Mouse (Mus musculus) liver, embryonic 11.5 days (tissue): Measurements from ENCODE around the gene Mtch1. TPM values are rescaled to one million over a fixed set of nuclear protein-coding genes. Genes with fewer than 3 reads are reported as not detected.

Experiments used
- ATAC-seq: fragments of 200-750 bp; cut with Nextera tagmentation; replicated peaks from 2 replicates; pipeline ENCODE4 v1.8.0; 2017; ENCODE audit warnings: moderate number of reproducible peaks, mild to moderate bottlenecking, moderate TSS enrichment, moderate library complexity; ENCODE audit not compliant: low FRiP score
- DNase-seq: peaks from one replicate; pipeline ENCODE4 v3.0.0-alpha.2; 2017; ENCODE audit warnings: low spot score
- H3K27ac ChIP-seq: fragments of 300-500 bp; sonication (generic); 2 replicates; pipeline ENCODE4 v1.5.1; 2014; ENCODE audit warnings: mild to moderate bottlenecking, low read depth, low read length, control low read depth
- H3K27me3 ChIP-seq: fragments of 300-500 bp; sonication (generic); replicated peaks from 2 replicates; pipeline ENCODE4 v1.6.1; 2014; ENCODE audit warnings: low read length, mixed read lengths; ENCODE audit not compliant: control insufficient read depth, insufficient read depth
- H3K36me3 ChIP-seq: fragments of 300-500 bp; sonication (generic); 2 replicates; pipeline ENCODE4 v1.6.1; 2014; ENCODE audit warnings: mild to moderate bottlenecking, low read length, moderate library complexity, mixed read lengths; ENCODE audit not compliant: control insufficient read depth, insufficient read depth
- H3K4me1 ChIP-seq: fragments of 300-500 bp; sonication (generic); replicated peaks from 2 replicates; pipeline ENCODE4 v1.6.1; 2014; ENCODE audit warnings: low read length, mixed read lengths; ENCODE audit not compliant: control insufficient read depth, insufficient read depth
- H3K4me2 ChIP-seq: fragments of 300-500 bp; sonication (generic); 2 replicates; pipeline ENCODE4 v1.6.1; 2014; ENCODE audit warnings: mild to moderate bottlenecking, control low read depth, moderate library complexity
- H3K4me3 ChIP-seq: fragments of 300-500 bp; sonication (generic); 2 replicates; pipeline ENCODE4 v1.5.1; 2014; ENCODE audit warnings: low read depth, low read length, control low read depth
- H3K9ac ChIP-seq: fragments of 300-500 bp; sonication (generic); 2 replicates; pipeline ENCODE4 v1.6.1; 2014; ENCODE audit warnings: low read depth, low read length, control low read depth
- H3K9me3 ChIP-seq: fragments of 300-500 bp; sonication (generic); 2 replicates; pipeline ENCODE4 v1.6.1; 2016; ENCODE audit warnings: low read length, inconsistent platforms, mixed read lengths; ENCODE audit not compliant: control insufficient read depth
- WGBS: fragments of 180-500 bp; shearing (Covaris S2); extraction: QIAGEN DNeasy Blood & Tissue Kit; methylation state at CpG from one replicate; pipeline ENCODE4 v1.1.7; 2014; 5-methylcytosine and 5-hydroxymethylcytosine counted together
- polyA plus RNA-seq: library from polyadenylated mRNA; unstranded; fragments of >200 nt; fragmentation: Nextera tagmentation; extraction: Ambion mirVana; gene quantifications from 2 replicates; pipeline ENCODE4 v1.2.1, GENCODE M21; 2014

The Mtch1 gene
- polyA plus RNA-seq, 1 experiment from 2014 or later: 149 TPM

DNA sequence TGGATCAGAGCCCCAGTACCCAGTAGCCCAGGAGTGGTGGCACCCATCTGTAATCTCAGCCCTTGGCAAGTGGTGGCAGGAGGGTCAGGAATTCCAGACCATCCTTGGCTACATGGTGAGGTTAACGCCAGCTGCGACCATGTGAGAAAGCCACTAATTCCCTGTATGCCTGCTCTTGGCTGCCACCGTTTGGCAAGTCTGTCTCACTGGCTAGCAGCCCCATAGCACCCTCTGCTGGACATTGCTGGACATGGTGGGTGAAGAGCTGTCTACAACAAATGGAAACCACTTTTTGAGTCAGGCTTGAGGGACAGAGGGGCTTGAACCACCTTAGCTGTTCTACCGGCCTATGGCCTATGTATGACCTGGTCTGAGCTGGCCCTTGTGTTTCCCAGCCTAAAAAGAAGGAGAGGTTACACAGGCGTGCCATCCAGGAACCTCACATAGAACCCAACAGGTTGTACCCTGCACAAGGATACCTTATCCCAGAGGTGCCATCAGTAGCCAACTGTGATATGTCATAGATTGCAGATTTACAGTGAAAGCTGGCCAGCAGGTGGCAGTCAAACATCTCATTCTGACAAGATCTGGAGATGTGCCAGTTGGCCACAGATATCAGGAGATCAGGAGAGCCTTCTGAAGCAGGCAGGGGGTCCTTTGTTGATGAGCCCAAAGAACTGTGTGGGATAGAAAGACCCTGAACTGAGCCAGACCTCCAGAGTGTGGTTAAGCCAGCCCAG, 23.4 kb upstream of the Mtch1 start:
- no peak overlapping the region for H3K27ac ChIP-seq
- H3K9ac ChIP-seq: no peak overlapping the region
- no peak overlapping the region for H3K4me3 ChIP-seq
- H3K9me3 ChIP-seq: no peaks in the 10 kb centered on the region
- H3K4me1 ChIP-seq: no peaks in the 10 kb centered on the region
- peaks cover 2% of the 10 kb centered on the region for H3K27me3 ChIP-seq
- DNase-seq (peak; percentile 89), ATAC-seq (0 out of 2 replicates have a peak, but pooled peaks have one; percentile 44)
- no peaks in the 10 kb centered on the region for H3K36me3 ChIP-seq
- 8% methylated on average over 5 of the region's 5 CpGs for WGBS
- no peak overlapping the region for H3K4me2 ChIP-seq

DNA sequence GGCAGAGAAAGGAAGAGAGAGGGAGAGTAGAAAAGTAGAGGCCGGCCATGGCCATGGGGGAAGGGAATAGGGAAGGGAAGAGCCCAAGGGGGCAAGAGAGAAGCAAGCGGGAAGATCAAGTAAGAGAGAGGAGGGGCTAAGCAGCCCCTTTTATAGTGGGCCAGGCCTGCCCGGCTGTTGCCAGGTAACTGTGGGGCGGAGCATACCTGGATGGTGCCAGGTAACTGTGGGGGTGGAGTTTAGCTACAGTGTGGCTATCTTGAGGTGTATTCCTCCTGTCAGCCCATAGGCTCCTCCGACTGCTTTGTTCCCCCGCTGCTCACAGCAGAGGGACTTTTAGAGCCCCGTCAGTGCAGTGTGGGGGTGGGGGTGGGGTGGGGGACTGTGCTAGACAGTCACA, 21.0 kb upstream of the Mtch1 start:
- Histone ChIP-seq H3K4me3 (no peak overlapping the region), H3K9ac (no peak overlapping the region), H3K4me1 (no peaks in the 10 kb centered on the region), H3K4me2 (no peak overlapping the region), H3K27me3 (peaks cover 2% of the 10 kb centered on the region), H3K36me3 (no peaks in the 10 kb centered on the region), H3K27ac (no peak overlapping the region), H3K9me3 (no peaks in the 10 kb centered on the region)
- WGBS: 35% methylated on average over 7 of the region's 7 CpGs
- ATAC-seq (no peak), DNase-seq (no peak)

DNA sequence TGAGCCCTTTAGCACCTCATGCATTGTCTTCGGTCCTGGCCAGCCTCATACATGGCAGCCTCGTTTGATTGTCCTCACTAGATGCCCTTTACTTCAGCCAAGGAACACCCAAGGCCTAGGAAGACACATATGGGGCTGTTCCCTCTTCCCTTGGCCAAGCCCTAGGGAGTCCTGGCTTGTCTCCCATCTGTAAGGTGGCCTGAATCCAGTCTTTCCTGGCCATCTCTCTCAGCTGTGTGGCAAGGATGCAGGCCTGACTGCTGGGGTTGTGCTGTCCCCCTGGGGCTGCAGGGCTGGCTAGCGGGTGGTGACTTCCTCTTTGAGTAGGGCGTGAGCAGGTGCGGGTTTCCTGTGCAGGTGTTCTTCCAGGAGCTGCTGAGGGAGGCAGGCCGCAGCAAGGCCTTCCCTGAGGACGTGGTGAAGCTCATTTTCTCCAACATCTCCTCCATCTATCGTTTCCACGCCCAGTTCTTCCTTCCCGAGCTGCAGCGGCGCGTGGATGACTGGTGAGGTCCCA, 17.4 kb upstream of the Mtch1 start:
- peaks cover 2% of the 10 kb centered on the region for H3K27me3 ChIP-seq
- ATAC-seq: no peak
- H3K4me3 ChIP-seq: no peak overlapping the region
- no peaks in the 10 kb centered on the region for H3K9me3 ChIP-seq
- no peak overlapping the region for H3K9ac ChIP-seq
- H3K36me3 ChIP-seq: no peaks in the 10 kb centered on the region
- DNase-seq: no peak
- WGBS: 82% methylated on average over 13 of the region's 13 CpGs
- no peak overlapping the region for H3K4me2 ChIP-seq
- peaks cover 13% of the 10 kb centered on the region; the same call in 1 of the 2 replicates for H3K4me1 ChIP-seq
- H3K27ac ChIP-seq: no peak overlapping the region

DNA sequence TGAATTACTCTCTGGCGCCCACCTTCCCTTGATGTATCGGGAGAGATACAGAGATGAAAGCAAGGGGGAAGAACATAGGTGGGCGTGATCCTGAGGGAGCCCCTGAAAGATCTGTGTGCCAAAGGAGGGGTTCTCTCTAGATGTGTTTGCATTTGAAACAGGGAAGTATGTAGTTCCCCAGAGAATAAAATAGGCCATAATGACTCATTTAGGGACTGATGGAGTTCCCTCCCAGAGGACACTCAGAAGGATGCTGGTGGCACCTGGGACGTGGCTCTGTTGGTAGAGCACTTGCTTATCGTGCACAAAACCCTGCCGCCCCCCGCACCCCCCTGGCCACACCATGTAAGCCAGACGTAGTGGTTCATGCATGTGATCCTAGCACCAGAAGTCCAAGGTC, 15.4 kb upstream of the Mtch1 start:
- Histone ChIP-seq H3K9ac (no peak overlapping the region), H3K4me3 (no peak overlapping the region), H3K36me3 (no peaks in the 10 kb centered on the region), H3K4me1 (peaks cover 13% of the 10 kb centered on the region; the same call in 1 of the 2 replicates), H3K9me3 (no peaks in the 10 kb centered on the region), H3K27me3 (no peaks in the 10 kb centered on the region; the same call in 1 of the 2 replicates), H3K4me2 (no peak overlapping the region), H3K27ac (no peak overlapping the region)
- WGBS: 73% methylated on average over 8 of the region's 8 CpGs
- ATAC-seq (no peak), DNase-seq (no peak)

DNA sequence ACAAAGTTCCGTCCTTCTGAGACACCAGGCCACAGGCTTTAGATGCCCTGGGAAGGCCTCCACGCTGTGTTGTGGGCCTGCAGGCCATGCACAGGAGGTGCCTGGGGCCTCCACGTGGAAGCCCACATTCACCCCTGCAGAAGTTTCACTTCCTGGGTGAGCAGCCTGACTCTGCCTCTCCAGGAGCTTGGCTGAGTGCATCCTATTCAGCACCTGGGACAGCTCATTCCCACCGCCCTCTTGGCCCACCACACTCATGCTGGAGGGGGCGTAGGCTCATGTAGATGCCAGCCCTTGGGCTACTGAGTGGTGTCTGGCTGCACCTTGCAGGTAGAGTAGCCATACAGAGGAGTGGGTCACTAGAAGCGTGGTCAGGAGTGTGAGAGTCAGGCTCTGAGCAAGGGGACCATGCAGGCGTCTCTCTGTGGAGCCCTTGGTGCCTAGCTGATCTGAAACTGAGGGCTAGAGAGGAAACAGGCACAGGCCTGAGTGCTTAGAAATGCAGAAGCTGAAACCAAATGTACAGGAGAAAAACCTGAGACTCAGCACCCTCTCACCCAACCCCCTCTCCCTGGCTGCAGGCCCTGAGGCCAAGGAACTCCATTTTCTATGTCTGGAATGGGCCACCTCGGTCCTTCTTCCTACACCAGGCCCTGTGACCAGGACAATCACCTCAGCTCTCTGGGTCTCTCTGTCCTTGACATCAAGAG, 14.4 kb upstream of the Mtch1 start:
- H3K9ac ChIP-seq: no peak overlapping the region
- ATAC-seq: no peak
- no peaks in the 10 kb centered on the region for H3K36me3 ChIP-seq
- peak overlapping the region; percentile 25; the same call in 1 of the 2 replicates for H3K27ac ChIP-seq
- no peaks in the 10 kb centered on the region for H3K27me3 ChIP-seq
- H3K4me1 ChIP-seq: peaks cover 14% of the 10 kb centered on the region; the same call in 1 of the 2 replicates
- no peak for DNase-seq
- H3K4me3 ChIP-seq: no peak overlapping the region
- WGBS: 46% methylated on average over 8 of the region's 8 CpGs
- H3K9me3 ChIP-seq: no peaks in the 10 kb centered on the region
- no peak overlapping the region for H3K4me2 ChIP-seq

DNA sequence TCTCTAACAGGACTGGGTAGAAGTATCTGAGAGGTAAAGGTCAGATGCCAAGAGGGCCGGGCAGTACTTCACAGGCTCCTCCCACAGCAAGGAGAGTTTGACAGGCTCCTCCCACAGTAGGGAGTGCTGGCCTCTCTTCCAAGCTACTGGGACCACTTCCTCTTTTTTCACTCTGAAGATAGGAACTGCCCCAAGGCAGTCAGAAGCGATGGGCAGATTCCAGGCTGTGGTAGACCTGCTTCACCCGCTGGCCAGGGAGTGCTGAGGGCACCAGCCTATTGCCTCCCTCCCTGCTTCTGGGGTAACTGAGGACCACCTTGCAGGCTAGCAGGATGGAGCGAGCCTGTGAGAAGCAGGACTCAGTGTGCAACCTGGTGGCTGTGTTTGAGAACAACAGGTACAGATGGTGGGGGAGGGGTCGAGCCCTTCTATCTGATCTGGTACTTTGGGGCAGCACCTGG, 13.1 kb upstream of the Mtch1 start, which contains the start of gene Fgd2:
Gene Fgd2, plus strand, starts transcription at position 154 of the 461 bp plus-strand sequence.
- Histone ChIP-seq H3K9me3 (no peaks in the 10 kb centered on the region), H3K36me3 (no peaks in the 10 kb centered on the region), H3K27me3 (no peaks in the 10 kb centered on the region), H3K27ac (no peak within 1 kb of the TSS), H3K4me3 (peak within 1 kb of the TSS; percentile 13), H3K4me1 (peaks cover 21% of the 10 kb centered on the region; the same call in 1 of the 2 replicates), H3K4me2 (peak within 1 kb of the TSS; percentile 33), H3K9ac (no peak within 1 kb of the TSS)
- ATAC-seq (no peak; the same call in 1 of the 2 replicates), DNase-seq (no peak)
- WGBS: 8% methylated on average over 5 of the region's 5 CpGs

DNA sequence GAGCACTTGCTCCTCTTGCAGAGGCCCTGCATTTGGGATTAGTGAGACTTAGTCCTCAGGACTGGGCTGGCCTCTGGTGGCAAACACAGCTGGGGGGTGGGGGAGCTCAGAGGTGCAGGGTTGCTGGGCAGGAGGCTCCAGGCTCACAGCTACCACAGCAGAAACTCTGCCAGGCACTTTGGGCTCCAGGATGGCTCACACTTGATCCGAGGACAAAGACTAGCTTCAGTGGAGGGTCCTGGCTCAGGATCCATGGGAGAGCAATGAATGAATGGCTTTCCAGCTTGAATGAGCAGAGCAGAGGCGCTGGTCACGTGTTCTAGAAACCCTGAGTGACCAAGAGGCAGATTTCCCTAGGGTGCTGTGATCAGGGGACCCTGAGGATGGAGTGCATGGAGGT, 11.2 kb upstream of the Mtch1 start:
- H3K27me3 ChIP-seq: no peaks in the 10 kb centered on the region

DNA sequence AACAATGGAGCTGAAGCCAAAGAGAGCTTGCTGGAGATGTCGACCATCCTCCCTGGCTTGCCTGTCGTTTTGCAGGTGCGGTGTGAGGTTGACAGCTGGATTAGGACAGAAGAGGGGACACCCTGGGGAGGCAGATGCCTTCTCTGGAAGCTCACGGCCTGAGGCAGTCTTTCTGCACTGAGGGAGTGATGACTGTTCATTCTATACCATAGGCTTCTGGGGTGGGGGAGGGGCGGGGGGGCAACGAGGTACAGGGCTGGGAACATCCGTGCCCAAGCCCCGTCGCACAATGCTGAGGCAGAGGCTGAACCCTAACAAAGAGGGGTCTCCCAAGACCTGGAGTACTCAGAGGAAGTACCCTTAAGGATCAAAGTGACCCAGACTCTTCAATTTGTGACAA, 9.1 kb upstream of the Mtch1 start:
- H3K36me3 ChIP-seq: no peaks in the 10 kb centered on the region
- no peaks in the 10 kb centered on the region for H3K9me3 ChIP-seq
- peak overlapping the region; percentile 60 for H3K4me2 ChIP-seq
- ATAC-seq: no peak
- peak overlapping the region; percentile 34 for H3K4me3 ChIP-seq
- no peaks in the 10 kb centered on the region for H3K27me3 ChIP-seq
- H3K4me1 ChIP-seq: peaks cover 21% of the 10 kb centered on the region; the same call in 1 of the 2 replicates
- H3K9ac ChIP-seq: no peak overlapping the region; the same call in 1 of the 2 replicates
- no peak overlapping the region for H3K27ac ChIP-seq
- no peak for DNase-seq
- WGBS: 28% methylated on average over 9 of the region's 9 CpGs

More for the DNA sequence above, 11.2 kb upstream of the Mtch1 start:
- no peak overlapping the region for H3K4me2 ChIP-seq
- no peak overlapping the region for H3K4me3 ChIP-seq
- no peaks in the 10 kb centered on the region for H3K36me3 ChIP-seq
- peaks cover 23% of the 10 kb centered on the region; the same call in 1 of the 2 replicates for H3K4me1 ChIP-seq
- no peak overlapping the region for H3K9ac ChIP-seq
- WGBS: 67% methylated on average over 3 of the region's 3 CpGs
- no peak for DNase-seq
- H3K27ac ChIP-seq: no peak overlapping the region
- ATAC-seq: no peak
- no peaks in the 10 kb centered on the region for H3K9me3 ChIP-seq
